Mouse (Mus musculus) hindbrain, embryonic 14.5 days (tissue): ENCODE measurements around the gene Mpp2. TPM values are rescaled to one million over a fixed set of nuclear protein-coding genes. Genes with fewer than 3 reads are reported as not detected.

ENCODE experiments used
- ATAC-seq: fragments of 200-750 bp; cut with Nextera tagmentation; 2 replicates; pipeline ENCODE4 v1.8.0; 2017; ENCODE audit warnings: moderate number of reproducible peaks, mild to moderate bottlenecking, moderate TSS enrichment, moderate library complexity; ENCODE audit not compliant: low FRiP score
- DNase-seq: peaks from one replicate; pipeline ENCODE4 v3.0.0-alpha.2; 2015; ENCODE audit warnings: low spot score
- H3K27ac ChIP-seq: fragments of 300-500 bp; sonication (generic); 2 replicates; pipeline ENCODE4 v1.5.1; 2014; ENCODE audit warnings: mild to moderate bottlenecking, moderate library complexity
- H3K27me3 ChIP-seq: fragments of 300-500 bp; sonication (generic); 2 replicates; pipeline ENCODE4 v1.6.1; 2014; ENCODE audit warnings: mild to moderate bottlenecking, low read length, mixed read lengths; ENCODE audit not compliant: control insufficient read depth, insufficient read depth
- H3K36me3 ChIP-seq: fragments of 300-500 bp; sonication (generic); replicated peaks from 2 replicates; pipeline ENCODE4 v1.6.1; 2014; ENCODE audit not compliant: control insufficient read depth, insufficient read depth
- H3K4me1 ChIP-seq: fragments of 300-500 bp; sonication (generic); replicated peaks from 2 replicates; pipeline ENCODE4 v1.6.1; 2014; ENCODE audit warnings: antibody characterized with exemption, low read length, mixed read lengths; ENCODE audit not compliant: control insufficient read depth, insufficient read depth
- H3K4me2 ChIP-seq: fragments of 300-500 bp; sonication (generic); replicated peaks from 2 replicates; pipeline ENCODE4 v1.6.1; 2014; ENCODE audit warnings: mild to moderate bottlenecking, moderate library complexity
- H3K4me3 ChIP-seq: fragments of 300-500 bp; sonication (generic); replicated peaks from 2 replicates; pipeline ENCODE4 v1.5.1; 2014; ENCODE audit warnings: mild to moderate bottlenecking, low read length
- H3K9ac ChIP-seq: fragments of 300-500 bp; sonication (generic); 2 replicates; pipeline ENCODE4 v1.6.1; 2014
- H3K9me3 ChIP-seq: fragments of 300-500 bp; sonication (generic); 2 replicates; pipeline ENCODE4 v1.6.1; 2016; ENCODE audit warnings: low read length; ENCODE audit not compliant: control insufficient read depth
- WGBS: fragments of 180-500 bp; shearing (Covaris S2); extraction: QIAGEN DNeasy Blood & Tissue Kit; methylation state at CpG from one replicate; pipeline ENCODE4 v1.1.7; 2014; 5-methylcytosine and 5-hydroxymethylcytosine counted together
- polyA plus RNA-seq: library from polyadenylated mRNA; unstranded; fragments of >200 nt; fragmentation: Nextera tagmentation; extraction: Ambion mirVana; gene quantifications from 2 replicates; pipeline ENCODE4 v1.2.1, GENCODE M21; 2014

Mpp2 gene
- polyA plus RNA-seq, 1 experiment from 2014 or later = 24.6 TPM

- Histone ChIP-seq H3K4me3 (no peak overlapping the region), H3K9ac (no peak overlapping the region), H3K27me3 (no peaks in the 10 kb centered on the region), H3K4me1 (no peaks in the 10 kb centered on the region), H3K36me3 (no peaks in the 10 kb centered on the region), H3K4me2 (no peak overlapping the region), H3K9me3 (peaks cover 14% of the 10 kb centered on the region; the same call in 1 of the 2 replicates), H3K27ac (no peak overlapping the region)
- no peak for DNase-seq
- ATAC-seq = no peak
- WGBS = 93% methylated on average over 7 of the region's 7 CpGs
Measured at GRCm38 (mm10) chr11:102044691-102045212, 43.6 kb downstream of the Mpp2 start.

DNA sequence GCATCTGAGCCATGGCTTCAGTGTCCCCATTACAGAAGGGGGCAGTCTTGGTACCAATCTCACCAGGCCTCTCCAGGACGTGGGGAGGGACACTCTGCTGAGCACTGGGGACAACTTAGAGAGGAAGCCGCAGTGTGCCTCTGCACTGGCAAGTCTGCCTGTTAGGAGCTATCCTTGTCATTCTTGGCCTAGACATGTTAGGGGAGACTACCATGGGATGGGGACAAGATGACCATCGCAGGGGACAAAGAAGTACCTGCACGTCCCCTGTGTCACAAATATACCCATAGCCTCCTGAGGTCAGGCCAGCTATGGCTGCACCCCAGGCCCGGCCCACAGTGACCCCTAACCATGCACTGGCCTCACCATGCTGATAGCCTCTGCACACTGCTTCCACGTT lies 44.9 kb downstream of the Mpp2 start:
- Histone ChIP-seq H3K4me2 (no peak overlapping the region), H3K27ac (no peak overlapping the region), H3K4me1 (no peaks in the 10 kb centered on the region), H3K36me3 (no peaks in the 10 kb centered on the region), H3K27me3 (no peaks in the 10 kb centered on the region), H3K4me3 (no peak overlapping the region), H3K9ac (no peak overlapping the region), H3K9me3 (peaks cover 14% of the 10 kb centered on the region; the same call in 1 of the 2 replicates)
- 82% methylated on average over 6 of the region's 6 CpGs for WGBS
- ATAC-seq = no peak
- DNase-seq = no peak

GRCm38 (mm10) chr11:102042971-102043370 lies 45.3 kb downstream of the Mpp2 start:
- WGBS = 94% methylated on average over 13 of the region's 14 CpGs
- no peak for ATAC-seq
- H3K4me2 ChIP-seq = no peak overlapping the region

DNA sequence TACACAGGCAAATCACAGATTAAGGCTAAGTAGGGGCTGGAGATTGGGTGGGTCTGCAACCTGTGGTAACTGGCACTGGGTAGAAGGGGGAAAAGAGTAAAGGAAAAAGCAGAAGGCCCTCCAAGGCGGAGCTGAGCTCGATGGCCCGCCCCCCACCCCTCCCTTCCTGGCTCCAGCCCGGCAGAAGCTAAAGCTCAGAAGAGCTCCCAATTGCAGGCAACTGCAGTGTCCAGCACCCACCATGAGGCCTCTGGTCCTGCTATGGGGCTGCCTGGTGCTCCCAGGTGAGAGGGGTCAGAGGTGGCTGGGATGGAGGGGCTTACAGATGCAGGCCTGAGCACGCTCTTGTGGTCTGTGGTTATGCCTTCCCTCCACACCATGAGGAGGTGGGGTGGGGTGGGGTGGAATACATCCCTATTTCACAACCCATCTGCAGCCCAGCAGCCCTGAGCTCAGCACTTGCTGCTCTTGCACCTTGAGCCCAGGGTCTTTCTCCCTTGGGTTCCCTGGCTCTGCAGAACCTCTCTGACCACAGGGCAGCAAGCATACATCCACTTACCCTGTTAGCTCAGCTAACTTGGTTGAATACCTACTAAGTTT lies 46.9 kb downstream of the Mpp2 start, which contains the start of gene Cd300lg:
Gene Cd300lg (plus strand): TSS at position 160 of the 600 bp plus-strand sequence.
- DNase-seq = no peak
- no peaks in the 10 kb centered on the region for H3K27me3 ChIP-seq
- ATAC-seq = no peak
- no peak within 1 kb of the TSS for H3K9ac ChIP-seq
- no peak within 1 kb of the TSS for H3K4me2 ChIP-seq
- H3K36me3 ChIP-seq = no peaks in the 10 kb centered on the region
- WGBS = 77% methylated on average over 5 of the region's 5 CpGs
- H3K9me3 ChIP-seq = peaks cover 14% of the 10 kb centered on the region; the same call in 1 of the 2 replicates
- H3K4me3 ChIP-seq = no peak within 1 kb of the TSS
- no peaks in the 10 kb centered on the region for H3K4me1 ChIP-seq
- no peak within 1 kb of the TSS for H3K27ac ChIP-seq

More at GRCm38 (mm10) chr11:102042971-102043370, 45.3 kb downstream of the Mpp2 start:
- no peak for DNase-seq
- H3K36me3 ChIP-seq = no peaks in the 10 kb centered on the region
- peaks cover 14% of the 10 kb centered on the region; the same call in 1 of the 2 replicates for H3K9me3 ChIP-seq
- H3K9ac ChIP-seq = no peak overlapping the region
- no peak overlapping the region for H3K27ac ChIP-seq
- H3K4me1 ChIP-seq = no peaks in the 10 kb centered on the region
- no peaks in the 10 kb centered on the region for H3K27me3 ChIP-seq
- no peak overlapping the region for H3K4me3 ChIP-seq

GRCm38 (mm10) chr11:102040646-102041045 lies 47.7 kb downstream of the Mpp2 start:
- H3K9ac ChIP-seq = no peak overlapping the region

GRCm38 (mm10) chr11:102040138-102040524 lies 48.2 kb downstream of the Mpp2 start:
- H3K4me1 ChIP-seq = no peaks in the 10 kb centered on the region
- no peak overlapping the region for H3K4me3 ChIP-seq
- 0 out of 2 replicates have a peak overlapping the region, but pooled peaks have one; percentile 4 for H3K4me2 ChIP-seq
- peak; percentile 88 for DNase-seq
- H3K27me3 ChIP-seq = no peaks in the 10 kb centered on the region
- no peaks in the 10 kb centered on the region for H3K36me3 ChIP-seq
- ATAC-seq = peak; percentile 77
- H3K9ac ChIP-seq = no peak overlapping the region
- H3K9me3 ChIP-seq = peaks cover 5% of the 10 kb centered on the region; the same call in 1 of the 2 replicates
- no peak overlapping the region for H3K27ac ChIP-seq
- under 1% methylated on average over 9 of the region's 9 CpGs for WGBS

More at GRCm38 (mm10) chr11:102040646-102041045, 47.7 kb downstream of the Mpp2 start:
- DNase-seq (no peak), ATAC-seq (no peak)
- no peak overlapping the region for H3K4me3 ChIP-seq
- no peaks in the 10 kb centered on the region for H3K27me3 ChIP-seq
- no peak overlapping the region for H3K27ac ChIP-seq
- H3K9me3 ChIP-seq = peaks cover 10% of the 10 kb centered on the region; the same call in 1 of the 2 replicates
- H3K4me2 ChIP-seq = no peak overlapping the region
- 70% methylated on average over 4 of the region's 4 CpGs for WGBS
- no peaks in the 10 kb centered on the region for H3K4me1 ChIP-seq
- H3K36me3 ChIP-seq = no peaks in the 10 kb centered on the region

DNA sequence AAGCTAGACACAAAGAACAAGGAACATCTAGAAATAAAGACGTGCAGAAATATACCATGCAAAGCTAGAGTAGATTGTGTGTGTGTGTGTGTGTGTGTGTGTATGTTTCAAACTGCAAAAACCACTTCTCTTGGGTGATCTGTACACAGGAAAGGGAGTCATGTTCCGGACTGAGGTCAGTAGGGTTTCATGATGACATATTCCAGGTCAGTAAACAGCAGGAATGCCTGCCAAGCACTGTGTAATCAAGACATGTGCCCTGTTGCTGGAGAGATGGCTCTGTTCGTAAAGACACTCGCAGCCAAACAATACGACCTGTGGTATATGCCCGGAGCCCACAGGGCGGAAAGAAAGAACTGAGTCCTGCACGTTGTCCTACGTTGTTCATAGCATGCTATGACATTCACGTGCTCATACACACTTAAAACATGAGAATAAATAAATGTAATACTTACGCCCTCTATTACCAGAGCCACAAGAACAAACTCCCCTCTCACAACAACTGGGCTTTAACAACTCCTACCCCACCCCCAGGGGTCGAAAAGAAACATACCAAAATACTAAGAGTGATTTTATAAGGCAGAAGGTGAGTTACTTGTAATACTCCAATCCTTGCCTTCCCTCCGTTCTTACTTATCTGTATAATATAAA lies 48.7 kb downstream of the Mpp2 start:
- DNase-seq = no peak
- Histone ChIP-seq H3K27ac (no peak overlapping the region), H3K36me3 (no peaks in the 10 kb centered on the region), H3K27me3 (no peaks in the 10 kb centered on the region), H3K4me3 (no peak overlapping the region), H3K9ac (no peak overlapping the region), H3K9me3 (no peaks in the 10 kb centered on the region), H3K4me1 (no peaks in the 10 kb centered on the region), H3K4me2 (no peak overlapping the region)
- no peak for ATAC-seq
- WGBS = 47% methylated on average over 13 of the region's 13 CpGs

DNA sequence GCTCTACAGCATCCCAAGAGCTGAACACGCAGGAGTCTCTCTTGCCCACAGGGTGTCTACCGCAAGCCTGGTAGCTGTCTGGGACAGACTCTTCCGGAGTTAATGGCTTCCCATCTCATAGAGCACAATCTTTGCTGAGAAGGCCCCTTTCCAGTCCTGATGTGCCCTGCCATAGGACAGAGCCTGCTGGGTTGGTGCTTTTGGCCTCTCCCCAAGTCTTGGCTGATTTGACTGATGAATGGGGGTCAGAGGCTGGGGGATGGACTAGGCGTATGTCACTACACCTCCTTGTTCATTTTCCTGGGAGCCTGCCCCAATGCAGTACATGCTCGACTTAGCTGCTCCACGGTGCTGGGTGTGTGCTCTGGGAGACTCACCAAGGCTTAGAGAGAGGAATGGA lies 50.5 kb downstream of the Mpp2 start:
- H3K36me3 ChIP-seq = no peaks in the 10 kb centered on the region
- no peaks in the 10 kb centered on the region for H3K9me3 ChIP-seq
- no peak overlapping the region for H3K27ac ChIP-seq
- ATAC-seq (no peak), DNase-seq (no peak)
- no peak overlapping the region for H3K9ac ChIP-seq
- H3K4me2 ChIP-seq = no peak overlapping the region
- no peaks in the 10 kb centered on the region for H3K27me3 ChIP-seq
- H3K4me1 ChIP-seq = no peaks in the 10 kb centered on the region
- no peak overlapping the region for H3K4me3 ChIP-seq
- WGBS = 68% methylated on average over 6 of the region's 6 CpGs

GRCm38 (mm10) chr11:102036336-102036735 lies 52.0 kb downstream of the Mpp2 start:
- ATAC-seq = no peak
- WGBS = 91% methylated on average over 7 of the region's 7 CpGs
- no peak overlapping the region for H3K4me2 ChIP-seq
- H3K36me3 ChIP-seq = no peaks in the 10 kb centered on the region
- H3K27me3 ChIP-seq = no peaks in the 10 kb centered on the region
- no peaks in the 10 kb centered on the region for H3K9me3 ChIP-seq
- H3K27ac ChIP-seq = no peak overlapping the region
- DNase-seq = no peak
- no peak overlapping the region for H3K9ac ChIP-seq
- no peaks in the 10 kb centered on the region for H3K4me1 ChIP-seq
- H3K4me3 ChIP-seq = no peak overlapping the region
